9 mouse cellular contexts compared by ENCODE assay signal in the genomic region with DNA sequence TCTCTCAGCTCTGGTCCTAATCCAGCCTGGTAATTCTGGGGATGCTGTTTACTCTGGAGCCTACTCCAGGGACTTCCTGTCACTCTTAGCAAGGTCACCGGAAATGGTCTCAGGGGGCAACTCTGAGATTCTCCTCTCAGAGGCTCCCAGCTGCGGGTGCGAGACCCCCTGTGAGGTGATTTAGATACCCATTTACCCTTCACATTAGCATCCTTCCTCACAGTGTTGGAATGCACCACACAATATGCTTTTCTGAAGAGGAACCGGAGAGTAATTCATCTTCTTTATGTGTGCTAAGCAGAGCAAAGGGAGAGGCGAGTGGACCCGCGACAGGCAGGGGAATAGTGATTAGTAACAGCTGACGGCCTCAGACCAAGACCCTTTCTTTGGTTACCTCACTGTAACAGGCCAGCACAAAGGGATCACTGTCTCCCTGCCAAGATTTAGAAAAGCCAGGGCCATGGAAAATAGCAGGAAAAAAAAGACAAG. TPM values are rescaled to one million over a fixed set of nuclear protein-coding genes. Genes with fewer than 3 reads are reported as not detected.
DNase-seq lines count a peak whose midpoint lies in the region; ATAC-seq lines count a peak whose summit lies in the region.
"Had no signal": no experiment of that assay in that cellular context is flagged by ENCODE, and none has a peak within 500 bp of the region (broad histone marks: within the 10 kb centered on the region; RNA-seq: fewer than 3 reads in every experiment).

No protein-coding gene starts in this region.

- WGBS in heart, embryonic 14.5 days: 54% methylated on average over 8 of the region's 8 CpGs
- WGBS in forebrain, embryonic 13.5 days: 3% methylated on average over 8 of the region's 8 CpGs
- WGBS in limb, embryonic 15.5 days: 34% methylated on average over 8 of the region's 8 CpGs

- peaks cover 21 to 38% of the 10 kb centered on the region in 2 experiments for H3K4me1 ChIP-seq in heart, embryonic 14.5 days (ENCODE audit: control insufficient read depth in 2 of 2, insufficient read depth in 2 of 2, low read length in 2 of 2)
- H3K4me1 ChIP-seq in forebrain, embryonic 13.5 days: peaks cover 65% of the 10 kb centered on the region
- peaks cover 27% of the 10 kb centered on the region for H3K4me1 ChIP-seq in limb, embryonic 15.5 days

- no peak overlapping the region for H3K4me3 ChIP-seq in heart, embryonic 14.5 days (ENCODE audit: control insufficient read depth in 1 of 2, insufficient read depth in 1 of 2, low read depth in 1 of 2, low read length in 2 of 2)
- H3K4me3 ChIP-seq in forebrain, embryonic 13.5 days: no peak overlapping the region
- no peak overlapping the region for H3K4me3 ChIP-seq in limb, embryonic 15.5 days

- peak overlapping the region; percentile 35 to 77; a peak in 3 of 4 replicates for H3K27ac ChIP-seq in heart, embryonic 14.5 days (replicated peaks in 1 of 2; ENCODE audit: control insufficient read depth in 1 of 2, insufficient read depth in 1 of 2, low read depth in 2 of 2, low read length in 2 of 2)
- H3K27ac ChIP-seq in forebrain, embryonic 13.5 days: peak overlapping the region; percentile 89
- peak overlapping the region; percentile 44; the same call in 1 of the 2 replicates for H3K27ac ChIP-seq in limb, embryonic 15.5 days

- no peak overlapping the region for H3K4me2 ChIP-seq in heart, embryonic 14.5 days (ENCODE audit: low read length)
- H3K4me2 ChIP-seq in forebrain, embryonic 13.5 days: peak overlapping the region; percentile 24; the same call in 1 of the 2 replicates
- no peak overlapping the region for H3K4me2 ChIP-seq in limb, embryonic 15.5 days

- DNase-seq in heart, adult 8-10 months (ENCODE audit: low spot score): no peak
- DNase-seq in brain, adult 2 months (ENCODE audit: low read depth, low spot score): peak; percentile 62
- DNase-seq in thymus, postnatal 0 days (ENCODE audit: low spot score): no peak
- DNase-seq in spleen, postnatal 36 days (ENCODE audit: low spot score in 2 of 2): no peak

- H3K9ac ChIP-seq in heart, embryonic 14.5 days (ENCODE audit: low read length): no peak overlapping the region
- no peak overlapping the region; the same call in 1 of the 2 replicates for H3K9ac ChIP-seq in forebrain, embryonic 13.5 days
- H3K9ac ChIP-seq in limb, embryonic 15.5 days: no peak overlapping the region

- H3K27me3 ChIP-seq in heart, embryonic 14.5 days (ENCODE audit: control insufficient read depth, insufficient read depth, low read length): no peaks in the 10 kb centered on the region
- no peaks in the 10 kb centered on the region for H3K27me3 ChIP-seq in forebrain, embryonic 13.5 days
- H3K27me3 ChIP-seq in limb, embryonic 15.5 days: no peaks in the 10 kb centered on the region

- no peaks in the 10 kb centered on the region for H3K9me3 ChIP-seq in heart, embryonic 14.5 days (ENCODE audit: control insufficient read depth, low read length)
- no peaks in the 10 kb centered on the region for H3K9me3 ChIP-seq in forebrain, embryonic 13.5 days (replicated peaks)
- H3K9me3 ChIP-seq in limb, embryonic 15.5 days: no peaks in the 10 kb centered on the region
- H3K9me3 ChIP-seq: G1E had no signal

- H3K36me3 ChIP-seq in heart, embryonic 14.5 days (ENCODE audit: control insufficient read depth, insufficient read depth, low read length): no peaks in the 10 kb centered on the region
- no peaks in the 10 kb centered on the region for H3K36me3 ChIP-seq in forebrain, embryonic 13.5 days (ENCODE audit: poor library complexity, severe bottlenecking)
- H3K36me3 ChIP-seq in limb, embryonic 15.5 days: no peaks in the 10 kb centered on the region
- H3K36me3 ChIP-seq: G1E had no signal

- ATAC-seq in heart, embryonic 14.5 days (ENCODE audit: insufficient number of reproducible peaks, insufficient read depth, low FRiP score, low read depth): peak; percentile 33; the same call in 1 of the 2 replicates
- ATAC-seq in forebrain, embryonic 13.5 days: peak; percentile 90
- ATAC-seq in limb, embryonic 15.5 days (ENCODE audit: insufficient number of reproducible peaks, low FRiP score, low TSS enrichment, low read depth): peak; percentile 33; the same call in 1 of the 2 replicates
- no peak for ATAC-seq in erythroid progenitor cell, adult 5-6 weeks (replicated peaks; ENCODE audit: low FRiP score, poor library complexity, severe bottlenecking)

RNA-seq across cellular contexts. Expression of a gene that starts 51.0 kb away (rescaled TPM):
- 13.3 and 13.7 TPM in 2 replicates for polyA plus RNA-seq in heart, embryonic 14.5 days (2014; fragmentation: Nextera tagmentation; extraction: Ambion mirVana)
- total RNA-seq in heart, adult 8-10 months (2022): 1 to 10 TPM; 1.4 to 1.8 (median 1.7) TPM
- polyA plus RNA-seq in forebrain, embryonic 13.5 days (2015; fragmentation: Nextera tagmentation; extraction: Ambion mirVana): 75.9 and 79.2 TPM in 2 replicates
- 28.4 and 33.9 TPM in 2 replicates for polyA plus RNA-seq in limb, embryonic 15.5 days (2015; fragmentation: Nextera tagmentation; extraction: Ambion mirVana)
- 14.5 and 18.0 TPM in 2 replicates for polyA plus RNA-seq in thymus, postnatal 0 days (2015; fragmentation: Nextera tagmentation; extraction: Ambion mirVana)
- 6.5 and 19.7 TPM in 2 replicates for total RNA-seq in erythroid progenitor cell, adult 5-6 weeks (2015; ENCODE audit: low replicate concordance)
- total RNA-seq in erythroid progenitor cell, adult 5-6 weeks (2017; ENCODE audit: low replicate concordance): 1.7 and 2.6 TPM in 2 replicates
- polyA plus RNA-seq: G1E had no signal
